Mouse (Mus musculus) adrenal gland, postnatal 10 days (tissue): Measurements from ENCODE around the gene Zfp207. TPM values are rescaled to one million over a fixed set of nuclear protein-coding genes. Genes with fewer than 3 reads are reported as not detected.
A peak's percentile ranks its signal among the peaks of the same experiment; 100 is the strongest.
"Not testable (repeated sequence)": the region's sequence is repeated elsewhere in the genome, so short reads cannot be mapped to it uniquely, and the experiment has no call there.

Source experiments
- DNase-seq: peaks from one replicate; pipeline ENCODE4 v3.0.0; 2021; ENCODE audit warnings: mixed read lengths
- long read RNA-seq, 2 experiments: library from polyadenylated mRNA; stranded (forward); transcript quantifications; one replicate each; pipeline ENCODE4 v2.0.0; 2021
- total RNA-seq, 2 experiments: library from RNA; stranded (reverse); gene quantifications; 2 replicates each; pipeline ENCODE4 v1.2.3; 2021

Gene Zfp207
- total RNA-seq: 100 to 1,000 TPM; 134 to 158 TPM
- long read RNA-seq, experiment 1, transcript Zfp207-202 (12 exons, 1,562 nt): minor isoform, 9 of 42 reads
- long read RNA-seq, experiment 1, transcript Zfp207-201 (11 exons, 2,245 nt): major isoform, 10 of 42 reads
- long read RNA-seq, experiment 1, partial matches to known transcripts: 8 of 42 reads
- long read RNA-seq, experiment 1, other reads (novel, unspliced or antisense): 15 of 42 reads
- long read RNA-seq, experiment 2, transcript Zfp207-202 (12 exons, 1,562 nt): minor isoform, 17 of 54 reads
- long read RNA-seq, experiment 2, transcript Zfp207-201 (11 exons, 2,245 nt): major isoform, 24 of 54 reads
- long read RNA-seq, experiment 2, partial matches to known transcripts: 1 of 54 reads
- long read RNA-seq, experiment 2, other reads (novel, unspliced or antisense): 12 of 54 reads

GRCm38 (mm10) chr11:80383019-80383625 lies at the start of gene Zfp207:
Zfp207 (plus strand) TSS chr11:80383279.
- peak; percentile 99 for DNase-seq

DNA sequence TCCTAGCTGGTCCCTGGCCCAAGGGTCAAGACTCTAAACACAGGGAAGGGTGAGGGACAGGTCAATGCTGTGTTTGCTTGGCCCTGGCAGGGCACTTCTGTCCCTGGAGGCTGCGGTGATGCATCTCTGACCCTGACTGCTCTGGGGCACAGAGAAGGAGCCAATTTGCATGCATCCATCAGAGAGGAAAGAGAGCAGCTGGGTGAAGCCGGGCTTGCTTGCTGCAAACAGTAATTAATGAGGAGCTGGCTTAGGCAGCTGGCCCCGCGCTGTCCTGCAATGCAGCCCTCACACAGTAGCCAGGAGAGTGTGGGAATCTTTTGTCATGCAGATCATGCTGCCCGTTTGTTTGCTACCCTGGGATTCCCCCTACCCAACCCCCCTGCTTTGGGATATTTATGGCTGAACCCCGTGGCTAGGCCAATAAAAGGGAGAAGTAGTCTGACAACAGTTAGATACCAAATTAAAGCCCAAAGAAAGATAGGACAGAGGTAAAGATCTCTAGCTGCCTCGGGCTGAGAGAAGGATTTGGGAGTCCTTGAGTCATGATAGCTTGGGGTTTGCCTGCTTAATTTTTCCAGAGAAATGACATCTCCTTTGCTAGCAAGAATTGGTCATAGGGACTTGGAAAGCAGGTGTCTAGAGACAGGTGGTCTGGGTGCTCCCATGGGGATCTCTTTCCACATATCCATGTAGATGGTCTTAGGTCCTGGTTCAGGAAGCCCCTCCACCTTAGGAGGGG lies 47.3 kb upstream of the Zfp207 start:
- peak; percentile 43 for DNase-seq

- peak; percentile 25 for DNase-seq
Measured at GRCm38 (mm10) chr11:80336351-80336730, 46.7 kb upstream of the Zfp207 start.

DNA sequence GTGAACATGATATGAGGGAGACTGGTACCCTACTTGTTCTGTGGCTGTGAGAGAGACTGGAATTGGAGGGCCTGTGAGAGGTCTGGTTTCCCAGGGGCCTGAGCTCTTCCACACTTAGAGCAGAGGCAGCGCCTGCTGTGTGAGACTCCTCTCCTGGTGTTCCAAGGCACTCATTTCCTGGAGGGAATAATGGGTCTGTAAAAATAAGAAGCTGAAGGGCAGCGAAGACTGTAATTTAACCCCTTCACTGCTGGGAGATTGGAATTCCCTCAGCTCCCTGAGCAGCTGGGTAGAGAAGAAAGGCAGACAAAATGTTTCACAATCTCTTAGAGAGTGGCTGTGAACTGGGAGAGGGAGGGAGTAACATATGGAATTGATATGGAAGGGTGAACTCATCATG lies 40.6 kb upstream of the Zfp207 start:
- DNase-seq: no peak

DNA sequence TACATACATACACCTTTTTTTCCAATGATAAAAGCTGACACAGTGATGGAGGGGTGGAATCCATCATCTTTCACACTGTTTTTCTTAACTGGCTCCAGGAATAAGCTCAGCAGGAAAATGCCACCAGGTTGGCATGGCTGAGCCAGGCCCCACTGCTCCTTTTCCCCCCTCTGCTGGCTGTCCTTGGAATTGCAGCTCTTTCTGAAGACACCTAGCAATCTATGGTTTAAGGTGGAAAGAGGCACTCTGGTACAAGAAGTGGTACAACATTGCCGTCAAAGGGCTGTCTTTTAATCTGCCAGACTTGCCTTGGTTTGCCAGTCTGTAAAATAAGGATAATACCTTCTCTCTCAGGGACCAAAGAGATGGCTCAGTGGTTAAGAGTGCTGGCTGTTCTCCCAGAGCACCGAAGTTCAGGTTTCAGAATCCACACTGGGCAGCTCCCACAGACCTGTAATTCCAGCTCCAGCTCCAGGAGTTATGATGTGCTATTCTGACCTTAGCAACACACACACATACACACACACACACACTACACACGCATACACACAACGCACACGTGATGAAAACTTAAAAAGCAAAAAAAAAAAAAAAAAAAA lies 31.1 kb upstream of the Zfp207 start:
- DNase-seq: peak; percentile 94

GRCm38 (mm10) chr11:80354832-80355231 lies 28.2 kb upstream of the Zfp207 start:
- no peak for DNase-seq

- DNase-seq: no peak
Measured at GRCm38 (mm10) chr11:80368949-80369348, 14.1 kb upstream of the Zfp207 start.

DNA sequence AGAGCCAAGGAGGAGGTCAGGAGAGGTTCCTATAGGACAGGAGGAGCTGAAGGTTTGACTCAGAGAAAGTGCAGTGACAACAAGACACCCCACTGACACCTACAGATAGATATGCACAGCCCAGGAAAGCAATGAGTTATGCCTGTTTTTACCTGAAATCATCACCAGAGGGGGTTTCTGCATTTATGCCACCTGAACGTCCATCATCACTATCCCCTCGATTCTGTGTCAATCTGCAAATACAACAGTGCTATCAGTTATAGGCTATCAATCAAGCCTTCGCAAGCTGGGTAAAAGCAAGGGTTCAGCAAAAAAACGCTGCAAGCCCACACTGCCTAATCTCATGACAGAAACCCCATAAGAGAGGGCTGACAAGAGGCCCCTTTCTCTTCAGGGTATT lies 6.4 kb upstream of the Zfp207 start:
- no peak for DNase-seq

GRCm38 (mm10) chr11:80377712-80378451 lies 5.2 kb upstream of the Zfp207 start, which contains the start of gene 5730455P16Rik:
5730455P16Rik (minus strand) TSS chr11:80378034.
- DNase-seq: peak; percentile 91

GRCm38 (mm10) chr11:80378452-80379068 lies 4.5 kb upstream of the Zfp207 start:
- not testable (repeated sequence) for DNase-seq

- not testable (repeated sequence) for DNase-seq
Measured at GRCm38 (mm10) chr11:80379184-80379583, 3.9 kb upstream of the Zfp207 start.

DNA sequence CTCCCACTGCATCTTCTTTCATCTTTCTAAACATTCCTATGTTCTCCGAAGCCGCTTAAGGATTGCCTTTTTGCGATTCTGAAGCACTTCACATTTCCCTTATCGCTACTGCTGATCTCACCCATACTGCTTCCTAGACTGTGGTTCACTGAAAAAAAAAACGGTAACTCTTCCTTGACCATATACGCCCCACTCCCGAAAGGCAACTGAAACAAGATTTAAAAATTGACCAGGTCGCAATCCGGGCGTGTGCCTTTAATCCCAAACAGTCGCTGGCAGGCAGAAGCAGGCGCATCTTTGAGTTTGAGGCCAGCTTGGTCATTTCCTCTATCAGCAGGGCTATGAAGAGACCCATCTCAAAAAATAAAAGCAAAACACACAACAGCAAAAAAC lies 457 bp upstream of the Zfp207 start:
- DNase-seq: peak; percentile 52

GRCm38 (mm10) chr11:80383626-80384046 lies 557 bp downstream of the Zfp207 start:
- peak; percentile 60 for DNase-seq

DNA sequence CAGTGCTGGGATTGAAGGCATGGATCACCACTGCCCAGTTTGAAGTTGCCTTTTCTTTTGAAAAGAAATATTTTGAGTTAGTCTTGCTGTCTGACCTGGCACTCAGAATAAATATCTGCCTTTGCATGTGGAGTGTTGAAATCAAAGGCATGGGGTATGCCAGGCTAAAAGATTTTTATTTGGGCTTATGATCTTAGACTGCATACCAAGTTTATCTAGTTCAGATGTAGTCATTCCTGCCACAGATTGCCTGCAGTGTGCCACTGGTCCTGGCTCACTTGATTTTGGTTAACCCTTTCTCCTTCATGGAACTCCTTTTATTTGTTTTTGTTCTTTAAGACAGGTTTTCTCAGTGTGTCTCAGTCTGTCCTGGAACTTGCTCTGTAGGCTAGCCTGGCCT lies 1.4 kb downstream of the Zfp207 start:
- DNase-seq: no peak

GRCm38 (mm10) chr11:80385055-80385454 lies 2.0 kb downstream of the Zfp207 start:
- DNase-seq: no peak

GRCm38 (mm10) chr11:80386790-80387189 lies 3.7 kb downstream of the Zfp207 start:
- DNase-seq: no peak

- no peak for DNase-seq
Measured at GRCm38 (mm10) chr11:80389885-80390284, 6.8 kb downstream of the Zfp207 start.

DNA sequence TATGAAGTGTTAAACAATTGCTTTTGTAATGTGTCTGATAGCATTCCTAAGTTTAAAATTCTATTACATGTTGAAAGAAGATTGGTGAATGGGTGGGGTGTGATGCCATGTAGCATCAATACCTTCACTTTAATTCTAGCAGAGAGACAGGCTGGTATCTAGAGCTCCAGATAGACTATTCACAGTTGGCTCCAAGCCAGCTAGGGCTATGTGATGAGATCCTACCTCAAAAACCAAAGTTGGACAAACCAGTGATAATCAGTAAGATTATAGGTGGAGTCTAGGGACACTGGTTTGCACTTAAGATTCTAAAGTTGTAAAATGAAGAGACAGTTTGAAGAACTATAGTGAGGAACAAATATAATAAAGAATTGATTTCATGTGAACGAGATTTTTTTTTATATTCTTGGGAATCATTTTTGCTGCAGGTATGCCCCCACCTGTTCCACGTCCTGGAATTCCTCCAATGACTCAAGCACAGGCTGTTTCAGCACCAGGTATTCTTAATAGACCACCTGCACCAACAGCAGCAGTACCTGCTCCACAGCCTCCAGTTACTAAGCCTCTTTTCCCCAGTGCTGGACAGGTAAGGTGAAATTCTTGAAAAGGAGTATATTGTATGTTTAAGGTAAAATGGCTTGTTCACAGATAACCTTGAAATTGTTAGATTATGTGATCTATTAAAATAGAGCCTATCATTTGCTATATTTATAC lies 8.5 kb downstream of the Zfp207 start:
- no peak for DNase-seq

GRCm38 (mm10) chr11:80395930-80396329 lies 12.9 kb downstream of the Zfp207 start:
- DNase-seq: no peak

DNA sequence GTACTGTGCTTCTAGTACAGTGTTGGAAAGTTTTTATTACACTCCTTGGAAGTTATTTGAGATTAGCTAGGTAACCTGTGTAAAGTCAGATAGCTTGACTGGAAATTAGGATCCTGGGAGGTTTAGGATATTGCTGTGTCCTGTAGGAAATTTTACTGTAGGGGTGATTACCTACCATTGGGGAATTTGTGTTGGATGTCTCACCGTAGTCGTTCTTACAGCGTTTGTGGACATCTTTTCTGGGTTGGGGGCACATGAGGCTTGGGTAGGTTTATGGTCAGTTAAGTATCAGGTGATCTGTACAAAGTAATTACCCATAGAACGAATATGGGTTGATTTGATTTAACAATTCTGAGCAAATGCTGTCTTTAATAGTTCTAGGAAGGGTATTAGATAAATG lies 13.5 kb downstream of the Zfp207 start:
- DNase-seq: no peak

DNA sequence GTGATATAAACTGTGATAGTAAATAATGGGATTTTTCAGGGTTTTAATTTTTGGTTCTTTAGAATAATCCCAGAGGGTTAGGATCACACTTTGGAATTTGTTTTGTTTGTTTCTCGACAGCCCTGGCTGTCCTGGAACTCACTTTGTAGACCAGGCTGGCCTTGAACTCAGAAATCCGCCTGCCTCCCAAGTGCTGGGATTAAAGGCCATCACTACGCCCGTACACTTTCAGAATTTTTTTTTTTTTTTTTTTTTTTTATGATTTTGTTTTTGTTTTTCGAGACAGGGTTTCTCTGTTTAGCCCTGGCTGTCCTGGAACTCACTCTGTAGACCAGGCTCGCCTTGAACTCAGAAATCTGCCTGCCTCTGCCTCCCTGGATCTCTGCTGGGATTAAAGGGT lies 24.8 kb downstream of the Zfp207 start:
- not testable (repeated sequence) for DNase-seq
